In genomic region chr2:151977689-151978440, GRCm38 (mm10) we compare ENCODE assay signal across 8 mouse cellular contexts. TPM values are rescaled to one million over a fixed set of nuclear protein-coding genes. Genes with fewer than 3 reads are reported as not detected.
DNase-seq lines count a peak whose midpoint lies in the region; ATAC-seq and TF ChIP-seq lines count a peak whose summit lies in the region.

No protein-coding gene starts in this region.

- no peaks in the 10 kb centered on the region; the same call in 1 of the 2 replicates for H3K27me3 ChIP-seq in forebrain, embryonic 11.5 days (ENCODE audit: control insufficient read depth, insufficient read depth, low read length)
- H3K27me3 ChIP-seq in forebrain, embryonic 16.5 days (replicated peaks; ENCODE audit: control insufficient read depth, insufficient read depth, low read length): no peaks in the 10 kb centered on the region
- peaks cover 25% of the 10 kb centered on the region for H3K27me3 ChIP-seq in limb, embryonic 12.5 days
- no peaks in the 10 kb centered on the region for H3K27me3 ChIP-seq in stomach, embryonic 14.5 days (ENCODE audit: control insufficient read depth, insufficient read depth, low read length)

- H3K4me1 ChIP-seq in forebrain, embryonic 11.5 days (replicated peaks; ENCODE audit: control insufficient read depth, insufficient read depth, low read length): peaks cover 16% of the 10 kb centered on the region; the same call in 1 of the 2 replicates
- H3K4me1 ChIP-seq in forebrain, embryonic 16.5 days (replicated peaks; ENCODE audit: control insufficient read depth, insufficient read depth, low read length): peaks cover 35% of the 10 kb centered on the region
- H3K4me1 ChIP-seq in embryonic fibroblast, embryonic 13.5 days (ENCODE audit: control insufficient read depth, insufficient read depth, low read length): peaks cover 34% of the 10 kb centered on the region; the same call in 1 of the 2 replicates
- H3K4me1 ChIP-seq in limb, embryonic 12.5 days (replicated peaks): peaks cover 45% of the 10 kb centered on the region
- peaks cover 30% of the 10 kb centered on the region for H3K4me1 ChIP-seq in stomach, embryonic 14.5 days (ENCODE audit: control insufficient read depth, insufficient read depth, low read length)

- DNase-seq in forebrain, embryonic 11.5 days (ENCODE audit: low spot score): no peak
- peak; percentile 46 for DNase-seq in CD4-positive helper T cell, adult 2 months (ENCODE audit: low read depth, low spot score)
- DNase-seq in left cerebral cortex, adult 8-10 months (ENCODE audit: low spot score in 2 of 2): no peak

- H3K36me3 ChIP-seq in forebrain, embryonic 11.5 days (ENCODE audit: control insufficient read depth, insufficient read depth, low read length): no peaks in the 10 kb centered on the region
- no peaks in the 10 kb centered on the region for H3K36me3 ChIP-seq in forebrain, embryonic 16.5 days (ENCODE audit: control insufficient read depth, insufficient read depth)
- no peaks in the 10 kb centered on the region for H3K36me3 ChIP-seq in limb, embryonic 12.5 days
- H3K36me3 ChIP-seq in stomach, embryonic 14.5 days (ENCODE audit: control insufficient read depth, insufficient read depth, low read length): no peaks in the 10 kb centered on the region

- TF ChIP-seq POLR2A in embryonic fibroblast, embryonic 13.5 days (IDR thresholded peaks at IDR 0.05; ENCODE audit: low read depth, low read length): 0 out of 2 replicates have a peak, but pooled peaks have one; percentile 29

- no peak for ATAC-seq in forebrain, embryonic 11.5 days (replicated peaks; ENCODE audit: low FRiP score)
- no peak for ATAC-seq in forebrain, embryonic 16.5 days
- no peak for ATAC-seq in limb, embryonic 12.5 days (ENCODE audit: insufficient number of reproducible peaks, insufficient read depth, low FRiP score, low TSS enrichment, low read depth)
- ATAC-seq in stomach, embryonic 14.5 days (ENCODE audit: insufficient number of reproducible peaks, insufficient read depth, low FRiP score, low read depth): no peak
- ATAC-seq in frontal cortex, adult (ENCODE audit: low TSS enrichment): no peak

- no peak for TF ChIP-seq CTCF in embryonic fibroblast, embryonic 13.5 days (IDR thresholded peaks at IDR 0.05; ENCODE audit: borderline replicate concordance, insufficient read depth, low read length)

- no peak overlapping the region for H3K9ac ChIP-seq in forebrain, embryonic 11.5 days (ENCODE audit: low read length)
- no peak overlapping the region for H3K9ac ChIP-seq in forebrain, embryonic 16.5 days (replicated peaks; ENCODE audit: low read depth, low read length)
- no peak overlapping the region for H3K9ac ChIP-seq in limb, embryonic 12.5 days (replicated peaks)
- no peak overlapping the region for H3K9ac ChIP-seq in stomach, embryonic 14.5 days (replicated peaks; ENCODE audit: low read depth, low read length)

- H3K4me2 ChIP-seq in forebrain, embryonic 11.5 days (ENCODE audit: low read depth, low read length, severe bottlenecking): peak overlapping the region; percentile 69; the same call in 1 of the 2 replicates
- no peak overlapping the region for H3K4me2 ChIP-seq in forebrain, embryonic 16.5 days (ENCODE audit: low read length)
- peak overlapping the region; percentile 82; the same call in 1 of the 2 replicates for H3K4me2 ChIP-seq in limb, embryonic 12.5 days
- no peak overlapping the region for H3K4me2 ChIP-seq in stomach, embryonic 14.5 days (replicated peaks; ENCODE audit: low read depth, low read length)

- WGBS in forebrain, embryonic 11.5 days: 79% methylated on average over 4 of the region's 4 CpGs
- WGBS in forebrain, embryonic 16.5 days: 84% methylated on average over 4 of the region's 4 CpGs
- WGBS in limb, embryonic 12.5 days: 71% methylated on average over 4 of the region's 4 CpGs
- 70% methylated on average over 4 of the region's 4 CpGs for WGBS in stomach, embryonic 14.5 days

- H3K4me3 ChIP-seq in forebrain, embryonic 11.5 days (ENCODE audit: low read depth, low read length): no peak overlapping the region
- no peak overlapping the region for H3K4me3 ChIP-seq in forebrain, embryonic 16.5 days (replicated peaks; ENCODE audit: low read length)
- no peak overlapping the region for H3K4me3 ChIP-seq in embryonic fibroblast, embryonic 13.5 days (ENCODE audit: insufficient read depth, low read length)
- H3K4me3 ChIP-seq in limb, embryonic 12.5 days (replicated peaks): no peak overlapping the region
- H3K4me3 ChIP-seq in stomach, embryonic 14.5 days (ENCODE audit: low read depth, low read length): no peak overlapping the region

- no peak overlapping the region for H3K27ac ChIP-seq in forebrain, embryonic 11.5 days (ENCODE audit: low read depth, low read length)
- H3K27ac ChIP-seq in forebrain, embryonic 16.5 days (ENCODE audit: low read length): no peak overlapping the region
- peak overlapping the region; percentile 88 for H3K27ac ChIP-seq in embryonic fibroblast, embryonic 13.5 days (ENCODE audit: insufficient read depth, low read length)
- H3K27ac ChIP-seq in limb, embryonic 12.5 days: no peak overlapping the region
- 0 out of 2 replicates have a peak overlapping the region, but pooled peaks have one; percentile 40 for H3K27ac ChIP-seq in stomach, embryonic 14.5 days (ENCODE audit: low read length)

- no peaks in the 10 kb centered on the region for H3K9me3 ChIP-seq in forebrain, embryonic 11.5 days (ENCODE audit: control insufficient read depth, low read length)
- no peaks in the 10 kb centered on the region for H3K9me3 ChIP-seq in forebrain, embryonic 16.5 days (ENCODE audit: control insufficient read depth, low read length)
- no peaks in the 10 kb centered on the region for H3K9me3 ChIP-seq in limb, embryonic 12.5 days
- no peaks in the 10 kb centered on the region for H3K9me3 ChIP-seq in stomach, embryonic 14.5 days (ENCODE audit: control insufficient read depth, low read depth, low read length)

RNA-seq across cellular contexts. Expression of gene Fam110a, which starts 2.2 kb away (rescaled TPM):
- 85.6 and 88.1 TPM in 2 replicates for polyA plus RNA-seq in forebrain, embryonic 11.5 days (2014; fragmentation: Nextera tagmentation; extraction: Ambion mirVana)
- 66.5 and 69.2 TPM in 2 replicates for polyA plus RNA-seq in forebrain, embryonic 16.5 days (2015; fragmentation: Nextera tagmentation; extraction: Ambion mirVana)
- polyA plus RNA-seq in embryonic fibroblast, embryonic 13.5 days (2011; ENCODE audit: insufficient read length, low read depth, missing spikeins): 9.7 and 13.4 TPM in 2 replicates
- 29.3 and 31.7 TPM in 2 replicates for polyA plus RNA-seq in limb, embryonic 12.5 days (2016; fragmentation: Nextera tagmentation; extraction: Ambion mirVana)
- 27.4 and 28.6 TPM in 2 replicates for polyA plus RNA-seq in stomach, embryonic 14.5 days (2014; fragmentation: Nextera tagmentation; extraction: Ambion mirVana)
- total RNA-seq in left cerebral cortex, adult 8-10 months (2022): 1 to 10 TPM; 6.7 to 7.6 (median 7.0) TPM

RNA-seq across cellular contexts. Expression of gene Slc52a3, which starts 18.4 kb away (rescaled TPM):
- 1.0 and 1.4 TPM in 2 replicates for polyA plus RNA-seq in forebrain, embryonic 11.5 days (2014; fragmentation: Nextera tagmentation; extraction: Ambion mirVana)
- polyA plus RNA-seq in forebrain, embryonic 16.5 days (2015; fragmentation: Nextera tagmentation; extraction: Ambion mirVana): 1.5 and 1.9 TPM in 2 replicates
- 0.55 and 0.60 TPM in 2 replicates for polyA plus RNA-seq in embryonic fibroblast, embryonic 13.5 days (2011; ENCODE audit: insufficient read length, low read depth, missing spikeins)
- polyA plus RNA-seq in limb, embryonic 12.5 days (2016; fragmentation: Nextera tagmentation; extraction: Ambion mirVana): 0.97 and 1.2 TPM in 2 replicates
- polyA plus RNA-seq in stomach, embryonic 14.5 days (2014; fragmentation: Nextera tagmentation; extraction: Ambion mirVana): 2.9 and 3.6 TPM in 2 replicates
- total RNA-seq in left cerebral cortex, adult 8-10 months (2022): 1 to 10 TPM; 1.8 to 3.0 (median 2.2) TPM

Comparison
In these comparisons a context has a peak if more than half of its experiments do, and no peak if none do; other contexts are left out.
1. H3K4me2 ChIP-seq: peak in forebrain, embryonic 11.5 days (single experiment) and limb, embryonic 12.5 days (single experiment); none in forebrain, embryonic 16.5 days (single experiment) and stomach, embryonic 14.5 days (single experiment).
2. H3K27ac ChIP-seq: peak in embryonic fibroblast, embryonic 13.5 days (single experiment) and stomach, embryonic 14.5 days (single experiment); none in forebrain, embryonic 11.5 days (single experiment), forebrain, embryonic 16.5 days (single experiment) and limb, embryonic 12.5 days (single experiment).